Mouse (Mus musculus): Measurements from ENCODE around the gene Tmem274. TPM values are rescaled to one million over a fixed set of nuclear protein-coding genes. Genes with fewer than 3 reads are reported as not detected.

Tmem274 gene
- polyA plus RNA-seq, 2 experiments = not detected

GRCm38 (mm10) chr4:149485825-149486206 is 8.6 kb downstream of the Tmem274 start:
- H3K4me3 ChIP-seq (ENCODE audit: insufficient read depth in 1 of 2, low read depth in 2 of 2, low read length in 2 of 2) = peak overlapping the region; percentile 62 to 78
- TF ChIP-seq CTCF (IDR thresholded peaks at IDR 0.05; ENCODE audit: low read depth) (peak; percentile 23; the same call in 1 of the 2 replicates), EP300 (IDR thresholded peaks at IDR 0.05; ENCODE audit: low read depth) (no peak)
- no peaks in the 10 kb centered on the region for H3K27me3 ChIP-seq (ENCODE audit: control insufficient read depth, insufficient read depth, low read length)
- peak overlapping the region; percentile 42 for H3K27ac ChIP-seq
- under 1% methylated on average over 10 of the region's 10 CpGs for WGBS (ENCODE audit: insufficient replicate concordance)
- DNase-seq (ENCODE audit: low read depth in 3 of 3, low spot score in 3 of 3) (peak in 2 of 3 experiments; percentile 28 to 29), ATAC-seq (ENCODE audit: insufficient read depth) (no peak)
- no peaks in the 10 kb centered on the region for H3K9me3 ChIP-seq (ENCODE audit: control insufficient read depth, low read length)
- H3K4me1 ChIP-seq (replicated peaks; ENCODE audit: control insufficient read depth in 2 of 2, insufficient read depth in 2 of 2, low read length in 1 of 2) = peaks cover 6 to 7% of the 10 kb centered on the region in 2 experiments
- H3K4me2 ChIP-seq (ENCODE audit: low read depth) = peak overlapping the region; percentile 80
- peak overlapping the region; percentile 80 for H3K9ac ChIP-seq (replicated peaks)
- H3K36me3 ChIP-seq (replicated peaks; ENCODE audit: control insufficient read depth, insufficient read depth, low read depth) = peaks cover 8% of the 10 kb centered on the region

- 88% methylated on average over 12 of the region's 12 CpGs for WGBS (ENCODE audit: insufficient replicate concordance)
Measured at GRCm38 (mm10) chr4:149487729-149488128, 10.6 kb downstream of the Tmem274 start.

GRCm38 (mm10) chr4:149489415-149490240 is 12.4 kb downstream of the Tmem274 start:
- no peak overlapping the region for H3K4me3 ChIP-seq (ENCODE audit: insufficient read depth in 1 of 2, low read depth in 2 of 2, low read length in 2 of 2)
- H3K36me3 ChIP-seq (replicated peaks; ENCODE audit: control insufficient read depth, insufficient read depth, low read depth) = peaks cover 13% of the 10 kb centered on the region
- ATAC-seq (ENCODE audit: insufficient read depth) (no peak), DNase-seq (ENCODE audit: low read depth in 3 of 3, low spot score in 3 of 3) (no peak)
- TF ChIP-seq EP300 (IDR thresholded peaks at IDR 0.05; ENCODE audit: low read depth) (no peak), CTCF (IDR thresholded peaks at IDR 0.05; ENCODE audit: low read depth) (no peak)
- 83% methylated on average over 14 of the region's 14 CpGs for WGBS (ENCODE audit: insufficient replicate concordance)
- no peaks in the 10 kb centered on the region for H3K9me3 ChIP-seq (ENCODE audit: control insufficient read depth, low read length)
- peaks cover 4% of the 10 kb centered on the region in 2 experiments for H3K4me1 ChIP-seq (replicated peaks; ENCODE audit: control insufficient read depth in 2 of 2, insufficient read depth in 2 of 2, low read length in 1 of 2)
- H3K4me2 ChIP-seq (ENCODE audit: low read depth) = no peak overlapping the region
- no peak overlapping the region for H3K9ac ChIP-seq (replicated peaks)
- no peaks in the 10 kb centered on the region for H3K27me3 ChIP-seq (ENCODE audit: control insufficient read depth, insufficient read depth, low read length)
- H3K27ac ChIP-seq = no peak overlapping the region

More at GRCm38 (mm10) chr4:149487729-149488128, 10.6 kb downstream of the Tmem274 start:
- ATAC-seq (ENCODE audit: insufficient read depth) = no peak
- Histone ChIP-seq H3K36me3 (replicated peaks; ENCODE audit: control insufficient read depth, insufficient read depth, low read depth) (peaks cover 8% of the 10 kb centered on the region), H3K4me1 (replicated peaks; ENCODE audit: control insufficient read depth in 2 of 2, insufficient read depth in 2 of 2, low read length in 1 of 2) (peaks cover 6 to 7% of the 10 kb centered on the region in 2 experiments), H3K9ac (replicated peaks) (no peak overlapping the region), H3K27ac (no peak overlapping the region), H3K9me3 (ENCODE audit: control insufficient read depth, low read length) (no peaks in the 10 kb centered on the region), H3K4me3 (ENCODE audit: insufficient read depth in 1 of 2, low read depth in 2 of 2, low read length in 2 of 2) (no peak overlapping the region), H3K27me3 (ENCODE audit: control insufficient read depth, insufficient read depth, low read length) (no peaks in the 10 kb centered on the region), H3K4me2 (ENCODE audit: low read depth) (no peak overlapping the region)
- DNase-seq (ENCODE audit: low read depth in 3 of 3, low spot score in 3 of 3) = no peak
- TF ChIP-seq CTCF (IDR thresholded peaks at IDR 0.05; ENCODE audit: low read depth) (no peak), EP300 (IDR thresholded peaks at IDR 0.05; ENCODE audit: low read depth) (no peak)

- TF ChIP-seq CTCF (IDR thresholded peaks at IDR 0.05; ENCODE audit: low read depth) = peak; percentile 42
- no peak for TF ChIP-seq EP300 (IDR thresholded peaks at IDR 0.05; ENCODE audit: low read depth)
- H3K4me1 ChIP-seq (replicated peaks; ENCODE audit: control insufficient read depth in 2 of 2, insufficient read depth in 2 of 2, low read length in 1 of 2) = 0 out of 4 replicates have a peak, but pooled peaks cover under 1 to 2% of the 10 kb centered on the region in 2 experiments
- H3K27me3 ChIP-seq (ENCODE audit: control insufficient read depth, insufficient read depth, low read length) = no peaks in the 10 kb centered on the region
- H3K27ac ChIP-seq = no peak overlapping the region
- no peak overlapping the region for H3K9ac ChIP-seq (replicated peaks)
- WGBS (ENCODE audit: insufficient replicate concordance) = 89% methylated on average over 3 of the region's 3 CpGs
- ATAC-seq (ENCODE audit: insufficient read depth) (no peak), DNase-seq (ENCODE audit: low read depth in 3 of 3, low spot score in 3 of 3) (no peak)
- peaks cover 18% of the 10 kb centered on the region for H3K36me3 ChIP-seq (replicated peaks; ENCODE audit: control insufficient read depth, insufficient read depth, low read depth)
- no peaks in the 10 kb centered on the region for H3K9me3 ChIP-seq (ENCODE audit: control insufficient read depth, low read length)
- H3K4me3 ChIP-seq (ENCODE audit: insufficient read depth in 1 of 2, low read depth in 2 of 2, low read length in 2 of 2) = no peak overlapping the region
- H3K4me2 ChIP-seq (ENCODE audit: low read depth) = no peak overlapping the region
Measured at GRCm38 (mm10) chr4:149491151-149491550, 14.0 kb downstream of the Tmem274 start.

- H3K9me3 ChIP-seq (ENCODE audit: control insufficient read depth, low read length) = no peaks in the 10 kb centered on the region
- no peaks in the 10 kb centered on the region for H3K27me3 ChIP-seq (ENCODE audit: control insufficient read depth, insufficient read depth, low read length)
- H3K36me3 ChIP-seq (replicated peaks; ENCODE audit: control insufficient read depth, insufficient read depth, low read depth) = peaks cover 13% of the 10 kb centered on the region
- H3K4me1 ChIP-seq (replicated peaks; ENCODE audit: control insufficient read depth in 2 of 2, insufficient read depth in 2 of 2, low read length in 1 of 2) = no peaks in the 10 kb centered on the region
- no peak overlapping the region for H3K4me2 ChIP-seq (ENCODE audit: low read depth)
- WGBS (ENCODE audit: insufficient replicate concordance) = 77% methylated on average over 2 of the region's 2 CpGs
- TF ChIP-seq CTCF (IDR thresholded peaks at IDR 0.05; ENCODE audit: low read depth) = no peak
- TF ChIP-seq EP300 (IDR thresholded peaks at IDR 0.05; ENCODE audit: low read depth) = no peak
- no peak for ATAC-seq (ENCODE audit: insufficient read depth)
- H3K27ac ChIP-seq = no peak overlapping the region
- DNase-seq (ENCODE audit: low read depth in 3 of 3, low spot score in 3 of 3) = no peak
- no peak overlapping the region for H3K9ac ChIP-seq (replicated peaks)
- H3K4me3 ChIP-seq (ENCODE audit: insufficient read depth in 1 of 2, low read depth in 2 of 2, low read length in 2 of 2) = no peak overlapping the region
Measured at GRCm38 (mm10) chr4:149496612-149497011, 19.4 kb downstream of the Tmem274 start.
